9 mouse cellular contexts compared by ENCODE assay signal in genomic region chr11:57973001-57973912, GRCm38 (mm10). TPM values are rescaled to one million over a fixed set of nuclear protein-coding genes. Genes with fewer than 3 reads are reported as not detected.
A peak's percentile ranks its signal among the peaks of the same experiment; 100 is the strongest.
DNase-seq lines count a peak whose midpoint lies in the region; ATAC-seq lines count a peak whose summit lies in the region.
"Had no signal": no experiment of that assay in that cellular context is flagged by ENCODE, and none has a peak within 500 bp of the region (broad histone marks: within the 10 kb centered on the region; RNA-seq: fewer than 3 reads in every experiment).

No protein-coding gene starts in this region.

- DNase-seq in heart, postnatal 10 days, result no peak
- DNase-seq in cerebellum, postnatal 14 days, result peak; percentile 54 to 75
- no peak for DNase-seq in left cerebral cortex, postnatal 36 days (ENCODE audit: low spot score in 2 of 2)
- no peak for DNase-seq in thymus, postnatal 10 days (ENCODE audit: low spot score in 2 of 2)
- DNase-seq in right cerebral cortex, postnatal 25 days, result no peak
- DNase-seq: spleen, adult 18-20 months had no signal

- 0 out of 2 replicates have a peak, but pooled peaks cover 2% of the 10 kb centered on the region for H3K9me3 ChIP-seq in heart, embryonic 16.5 days (replicated peaks; ENCODE audit: control insufficient read depth, low read length)
- peaks cover 2% of the 10 kb centered on the region; the same call in 1 of the 2 replicates for H3K9me3 ChIP-seq in liver, embryonic 12.5 days (replicated peaks)
- H3K9me3 ChIP-seq in stomach, embryonic 14.5 days (ENCODE audit: control insufficient read depth, low read depth, low read length), result no peaks in the 10 kb centered on the region

- H3K4me2 ChIP-seq in heart, embryonic 16.5 days (ENCODE audit: low read depth, low read length), result no peak overlapping the region
- H3K4me2 ChIP-seq in liver, embryonic 12.5 days, result no peak overlapping the region
- H3K4me2 ChIP-seq in stomach, embryonic 14.5 days (replicated peaks; ENCODE audit: low read depth, low read length), result 0 out of 2 replicates have a peak overlapping the region, but pooled peaks have one; percentile 7

- 63% methylated on average over 13 of the region's 13 CpGs for WGBS in heart, embryonic 16.5 days
- WGBS in liver, embryonic 12.5 days (ENCODE audit: insufficient replicate concordance), result 68% methylated on average over 13 of the region's 13 CpGs
- WGBS in stomach, embryonic 14.5 days, result 52% methylated on average over 13 of the region's 13 CpGs

- intact Hi-C loops in heart, postnatal 10 days (cut with DNase I), result no loop called here
- intact Hi-C loops in left cerebral cortex, postnatal 36 days (cut with DNase I), result no loop called here

- no peak overlapping the region for H3K9ac ChIP-seq in heart, embryonic 16.5 days (ENCODE audit: low read length)
- H3K9ac ChIP-seq in liver, embryonic 12.5 days, result no peak overlapping the region
- no peak overlapping the region for H3K9ac ChIP-seq in stomach, embryonic 14.5 days (replicated peaks; ENCODE audit: low read depth, low read length)

- 0 out of 2 replicates have a peak overlapping the region, but pooled peaks have one; percentile 33 for H3K27ac ChIP-seq in heart, embryonic 16.5 days (ENCODE audit: low read length)
- H3K27ac ChIP-seq in liver, embryonic 12.5 days, result peak overlapping the region; percentile 65
- H3K27ac ChIP-seq in stomach, embryonic 14.5 days (ENCODE audit: low read length), result peak overlapping the region; percentile 44; the same call in 1 of the 2 replicates

- no peaks in the 10 kb centered on the region for H3K36me3 ChIP-seq in heart, embryonic 16.5 days (ENCODE audit: control insufficient read depth, insufficient read depth)
- no peaks in the 10 kb centered on the region for H3K36me3 ChIP-seq in liver, embryonic 12.5 days
- no peaks in the 10 kb centered on the region for H3K36me3 ChIP-seq in stomach, embryonic 14.5 days (ENCODE audit: control insufficient read depth, insufficient read depth, low read length)

- no peak overlapping the region for H3K4me3 ChIP-seq in heart, embryonic 16.5 days (ENCODE audit: low read length)
- H3K4me3 ChIP-seq in liver, embryonic 12.5 days, result no peak overlapping the region
- no peak overlapping the region for H3K4me3 ChIP-seq in stomach, embryonic 14.5 days (ENCODE audit: low read depth, low read length)

- H3K4me1 ChIP-seq in heart, embryonic 16.5 days (ENCODE audit: control insufficient read depth, insufficient read depth, low read length), result no peaks in the 10 kb centered on the region
- H3K4me1 ChIP-seq in liver, embryonic 12.5 days, result peaks cover 36% of the 10 kb centered on the region
- peaks cover 8% of the 10 kb centered on the region for H3K4me1 ChIP-seq in stomach, embryonic 14.5 days (ENCODE audit: control insufficient read depth, insufficient read depth, low read length)

- no peaks in the 10 kb centered on the region for H3K27me3 ChIP-seq in heart, embryonic 16.5 days (ENCODE audit: control insufficient read depth, insufficient read depth, low read length)
- H3K27me3 ChIP-seq in liver, embryonic 12.5 days (replicated peaks), result peaks cover 13% of the 10 kb centered on the region; the same call in 1 of the 2 replicates
- no peaks in the 10 kb centered on the region for H3K27me3 ChIP-seq in stomach, embryonic 14.5 days (ENCODE audit: control insufficient read depth, insufficient read depth, low read length)

- no peak for ATAC-seq in heart, embryonic 16.5 days (replicated peaks; ENCODE audit: extremely low read depth, insufficient read depth, low FRiP score)
- ATAC-seq in liver, embryonic 12.5 days, result no peak
- no peak; the same call in none of the 2 replicates for ATAC-seq in stomach, embryonic 14.5 days (ENCODE audit: insufficient number of reproducible peaks, insufficient read depth, low FRiP score, low read depth)

RNA-seq across cellular contexts. Expression of gene Larp1, which starts 35.6 kb away (rescaled TPM):
- 12.1 and 12.9 TPM in 2 replicates for polyA plus RNA-seq in heart, embryonic 16.5 days (2015; fragmentation: Nextera tagmentation; extraction: Ambion mirVana)
- 10 to 100 TPM; 57.8 to 61.3 TPM for total RNA-seq in heart, postnatal 10 days (2021)
- polyA plus RNA-seq in liver, embryonic 12.5 days (2016; fragmentation: Nextera tagmentation; extraction: Ambion mirVana), result 41.6 and 42.4 TPM in 2 replicates
- 23.9 and 24.1 TPM in 2 replicates for polyA plus RNA-seq in stomach, embryonic 14.5 days (2014; fragmentation: Nextera tagmentation; extraction: Ambion mirVana)
- 10 to 100 TPM; 84.8 to 92.3 TPM for total RNA-seq in left cerebral cortex, postnatal 36 days (2021)

Comparison
In these comparisons a context has a peak if more than half of its experiments do, and no peak if none do; other contexts are left out.
1. DNase-seq: peak in cerebellum, postnatal 14 days (2 of 2); none in heart, postnatal 10 days (0 of 2), left cerebral cortex, postnatal 36 days (0 of 2), thymus, postnatal 10 days (0 of 2) and right cerebral cortex, postnatal 25 days (single experiment).
2. Peak in every context shown above with its lines, with median percentiles within 50 percentile points of each other: H3K27ac ChIP-seq.